Mouse (Mus musculus): ENCODE results near the gene Tjp2. TPM values are rescaled to one million over a fixed set of nuclear protein-coding genes. Genes with fewer than 3 reads are reported as not detected.

Gene Tjp2
- polyA plus RNA-seq, 1 experiment from 2014 or later: 10.1 TPM

DNA sequence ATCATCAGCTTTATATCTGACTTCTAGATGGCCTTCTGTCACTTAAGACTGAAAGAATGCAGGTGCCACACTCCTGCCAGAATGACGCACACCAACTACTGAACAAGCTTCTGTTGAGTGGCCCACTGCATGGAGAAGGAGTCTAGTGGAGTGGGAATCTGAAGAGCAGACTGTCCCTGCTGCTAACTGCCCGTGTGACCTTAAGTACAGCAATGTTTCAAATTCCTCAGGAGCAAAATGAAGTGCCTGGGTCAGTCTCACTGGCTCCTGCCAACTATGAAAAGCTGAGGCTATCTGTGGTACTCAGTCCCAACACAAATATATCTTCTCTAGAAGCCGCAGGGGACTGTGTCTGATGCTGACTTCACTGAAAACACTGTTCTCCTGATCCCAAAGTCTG, 175.5 kb downstream of the Tjp2 start:
- H3K4me2 ChIP-seq: no peak overlapping the region
- no peak overlapping the region for H3K4me3 ChIP-seq (replicated peaks)
- no peak overlapping the region for H3K27ac ChIP-seq (replicated peaks)
- no peaks in the 10 kb centered on the region for H3K27me3 ChIP-seq (replicated peaks)
- no peaks in the 10 kb centered on the region for H3K36me3 ChIP-seq
- no peaks in the 10 kb centered on the region for H3K9me3 ChIP-seq (replicated peaks)
- no peak overlapping the region for H3K9ac ChIP-seq (replicated peaks)
- no peak for ATAC-seq (ENCODE audit: low FRiP score)
- 89% methylated on average over 3 of the region's 3 CpGs for WGBS
- 0 out of 2 replicates have a peak, but pooled peaks cover 2% of the 10 kb centered on the region for H3K4me1 ChIP-seq

DNA sequence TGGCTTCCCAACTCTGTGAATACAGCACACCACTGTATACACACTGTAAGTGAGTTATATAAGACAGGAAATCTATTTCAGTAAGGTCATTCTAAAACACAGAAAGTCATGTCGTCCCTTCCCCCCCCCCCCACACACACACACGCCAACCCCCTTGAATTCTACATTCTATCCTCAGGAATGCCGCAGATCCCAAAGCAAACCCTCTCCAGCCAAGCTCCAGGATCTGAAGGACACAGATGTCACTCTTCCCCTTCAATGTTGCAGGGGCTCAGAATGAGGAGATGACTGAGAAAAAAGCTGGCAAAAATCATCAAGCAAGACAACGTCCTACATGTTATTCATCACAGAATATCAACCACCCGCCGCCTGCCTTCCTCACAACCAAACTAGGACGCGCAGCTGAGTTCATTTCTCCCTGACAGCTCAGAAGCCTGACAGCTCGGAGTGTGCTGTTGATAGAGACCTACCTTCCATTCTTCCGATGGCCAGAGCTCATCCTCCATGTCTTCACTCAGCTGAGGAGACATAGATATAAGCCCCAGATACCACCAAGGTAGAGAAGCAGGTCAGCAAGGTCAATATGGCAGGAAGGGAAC, 178.3 kb downstream of the Tjp2 start:
- no peaks in the 10 kb centered on the region for H3K4me1 ChIP-seq
- H3K9me3 ChIP-seq (replicated peaks): no peaks in the 10 kb centered on the region
- no peak overlapping the region for H3K9ac ChIP-seq (replicated peaks)
- 91% methylated on average over 10 of the region's 10 CpGs for WGBS
- no peaks in the 10 kb centered on the region for H3K36me3 ChIP-seq
- H3K27me3 ChIP-seq (replicated peaks): no peaks in the 10 kb centered on the region
- no peak overlapping the region for H3K27ac ChIP-seq (replicated peaks)
- no peak overlapping the region for H3K4me2 ChIP-seq
- ATAC-seq (ENCODE audit: low FRiP score): no peak
- H3K4me3 ChIP-seq (replicated peaks): no peak overlapping the region

Other genes starting within 250 kb of the Tjp2 start
- 1.6 and 1.9 TPM in 2 replicates for gene Fam189a2, start 194.0 kb downstream of the Tjp2 start, polyA plus RNA-seq (2015; fragmentation: Nextera tagmentation; extraction: Ambion mirVana)
- 42.4 and 45.2 TPM in 2 replicates for gene Fxn, start 55.6 kb upstream of the Tjp2 start, polyA plus RNA-seq (2015; fragmentation: Nextera tagmentation; extraction: Ambion mirVana)